Mouse (Mus musculus): ENCODE measurements at regions not wholly inside any gene's neighbourhood (a gene's known extent, or its start where the extent isn't known, plus 50 kb on each side); places are given as distances from the start of the nearest gene placed in this dataset.
"Not testable (repeated sequence)": the region's sequence is repeated elsewhere in the genome, so short reads cannot be mapped to it uniquely, and the experiment has no call there.

DNA sequence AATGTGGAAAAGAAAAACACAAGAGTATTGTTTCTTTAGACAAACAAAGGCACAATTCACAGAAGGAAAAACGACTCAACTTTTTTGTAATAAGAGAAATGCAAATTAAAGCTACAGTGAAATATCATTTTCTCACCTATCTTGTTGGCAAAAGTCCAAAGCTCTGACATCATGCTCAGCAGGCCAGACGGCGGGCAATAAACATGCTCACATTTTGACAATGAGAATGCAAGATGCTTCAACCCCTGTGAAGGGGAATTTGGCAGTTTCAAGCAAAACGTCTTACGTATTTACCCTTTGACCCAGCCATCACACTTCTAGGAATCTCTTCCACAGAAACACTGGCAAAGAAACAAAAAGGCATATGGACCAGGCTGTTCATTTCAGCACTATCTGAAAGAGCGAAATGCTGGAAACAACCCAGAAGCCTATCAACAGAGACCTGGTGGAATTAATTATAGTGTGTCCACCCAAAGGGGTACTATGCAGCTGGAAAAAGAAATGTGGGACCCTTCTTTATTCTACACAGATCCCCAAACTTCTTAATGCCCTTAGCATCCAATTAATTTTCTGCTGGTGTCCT lies 203.4 kb upstream of the 2610301B20Rik start:
- DNase-seq: no peak

DNA sequence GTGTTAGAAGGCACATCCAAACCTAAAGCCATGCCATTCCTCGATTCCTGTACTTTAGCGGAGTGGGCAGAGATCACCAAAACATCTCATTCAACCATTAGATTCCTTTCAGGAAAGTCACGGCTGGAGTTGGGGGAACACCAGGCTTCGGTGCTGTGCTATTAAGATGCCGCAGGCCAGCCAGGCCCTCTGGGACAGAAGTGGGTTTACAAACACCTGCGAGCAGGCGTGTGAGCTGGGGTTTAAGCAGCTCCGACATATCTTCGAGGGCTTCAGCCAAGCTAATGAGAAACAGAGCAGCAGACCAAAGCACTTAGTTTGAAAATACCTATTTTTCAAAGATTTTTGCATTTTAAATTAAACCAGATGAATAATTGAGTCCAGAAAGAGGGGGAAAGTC lies 183.2 kb upstream of the 2610301B20Rik start:
- DNase-seq: no peak

DNA sequence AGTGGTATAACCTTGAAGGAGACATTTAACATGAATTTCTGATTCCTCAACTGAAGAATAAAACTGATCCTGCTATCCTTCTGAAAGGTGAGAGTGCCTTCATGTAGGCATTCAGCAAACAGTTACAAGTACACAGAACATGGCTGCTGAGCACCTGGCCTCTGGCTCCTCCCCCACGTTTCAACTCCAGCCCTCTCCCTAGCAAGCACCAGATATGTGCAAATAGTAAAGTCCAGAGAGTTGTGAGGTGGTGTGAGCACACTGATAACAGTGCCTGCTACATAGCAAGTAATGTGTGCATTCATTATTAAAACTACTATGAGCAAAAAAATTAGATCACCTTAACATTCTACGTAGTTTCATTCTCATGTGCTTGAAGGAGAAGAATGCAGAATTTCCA lies 181.4 kb upstream of the 2610301B20Rik start:
- DNase-seq: no peak

DNA sequence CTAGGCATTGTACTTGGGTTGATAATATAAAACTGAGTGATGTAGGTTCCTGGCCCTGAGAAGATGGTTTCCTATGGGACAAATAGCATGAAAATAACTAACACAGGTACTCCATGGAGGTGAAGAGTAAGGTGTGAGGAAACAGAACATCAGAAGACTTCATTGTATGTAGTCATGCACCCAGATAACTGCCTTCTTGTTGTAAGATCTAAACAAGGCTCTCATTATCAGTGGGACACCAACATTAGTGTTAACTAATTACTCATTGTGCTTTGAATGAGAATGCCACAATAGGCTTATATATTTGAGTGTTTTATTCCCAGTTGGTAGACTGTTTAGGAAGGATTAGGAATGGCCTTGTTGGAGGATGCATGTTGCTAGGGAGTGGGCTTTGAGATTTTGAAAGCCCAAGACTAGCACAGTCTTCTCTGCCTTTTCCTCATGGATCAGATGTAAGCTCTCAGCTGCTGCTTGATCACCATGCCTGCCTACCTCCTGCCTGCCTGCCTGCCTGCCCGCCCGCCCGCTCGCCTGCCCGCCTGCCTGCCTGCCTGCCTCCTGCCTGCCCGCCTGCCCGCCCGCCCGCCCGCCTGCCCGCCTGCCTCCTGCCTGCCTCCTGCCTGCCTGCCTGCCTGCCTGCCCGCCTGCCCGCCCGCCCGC lies 180.7 kb upstream of the 2610301B20Rik start:
- no peak for DNase-seq

DNA sequence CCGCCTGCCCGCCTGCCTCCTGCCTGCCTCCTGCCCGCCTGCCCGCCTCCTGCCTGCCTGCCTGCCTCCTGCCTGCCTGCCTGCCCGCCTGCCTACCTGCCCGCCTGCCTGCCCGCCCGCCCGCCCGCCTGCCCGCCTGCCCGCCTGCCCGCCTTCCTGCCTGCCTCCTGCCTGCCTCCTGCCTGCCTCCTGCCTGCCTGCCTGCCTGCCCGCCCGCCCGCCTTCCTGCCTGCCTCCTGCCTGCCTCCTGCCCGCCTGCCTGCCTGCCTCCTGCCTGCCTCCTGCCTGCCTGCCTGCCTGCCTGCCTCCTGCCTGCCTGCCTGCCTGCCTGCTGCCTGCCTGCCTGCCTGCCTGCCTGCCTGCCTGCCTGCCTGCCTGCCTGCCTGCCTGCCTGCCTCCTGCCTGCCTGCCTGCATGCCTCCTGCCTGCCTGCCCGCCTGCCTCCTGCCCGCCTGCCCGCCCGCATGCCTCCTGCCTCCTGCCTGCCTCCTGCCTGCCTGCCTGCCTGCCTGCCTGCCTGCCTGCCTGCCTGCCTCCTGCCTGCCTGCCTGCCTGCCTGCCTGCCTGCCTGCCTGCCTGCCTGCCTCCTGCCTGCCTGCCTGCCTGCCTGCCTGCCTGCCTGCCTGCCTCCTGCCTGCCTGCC lies 180.1 kb upstream of the 2610301B20Rik start:
- not testable (repeated sequence) for DNase-seq

DNA sequence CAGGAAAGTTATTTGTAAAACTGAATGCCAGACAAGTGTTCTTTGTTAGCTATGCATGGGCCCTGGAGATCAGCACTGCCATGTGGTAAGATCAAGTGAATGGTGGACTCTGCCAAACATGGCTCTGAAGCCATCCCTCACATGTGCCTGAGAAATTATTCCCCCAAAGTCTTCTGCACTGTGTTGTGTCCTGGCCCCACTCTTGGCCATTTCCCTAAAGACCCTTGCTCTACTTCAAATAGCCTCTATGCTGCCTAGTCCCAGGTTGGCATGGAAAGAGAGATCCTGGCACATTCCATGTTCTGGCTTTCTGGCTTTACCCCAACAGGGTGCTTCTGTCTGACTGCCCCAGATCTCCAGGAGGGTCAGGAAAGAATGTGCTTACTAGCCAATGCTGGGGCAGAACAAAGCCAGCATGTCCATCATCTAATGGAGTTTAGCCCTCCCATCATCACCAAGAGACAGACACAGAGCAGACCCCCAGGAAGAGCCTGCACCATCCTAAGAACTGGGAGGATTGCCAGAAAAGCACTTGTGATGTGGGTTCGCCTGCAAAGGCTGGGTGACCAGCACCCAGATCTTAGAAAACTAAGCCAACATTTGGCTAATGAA lies 177.0 kb upstream of the 2610301B20Rik start:
- no peak for DNase-seq

DNA sequence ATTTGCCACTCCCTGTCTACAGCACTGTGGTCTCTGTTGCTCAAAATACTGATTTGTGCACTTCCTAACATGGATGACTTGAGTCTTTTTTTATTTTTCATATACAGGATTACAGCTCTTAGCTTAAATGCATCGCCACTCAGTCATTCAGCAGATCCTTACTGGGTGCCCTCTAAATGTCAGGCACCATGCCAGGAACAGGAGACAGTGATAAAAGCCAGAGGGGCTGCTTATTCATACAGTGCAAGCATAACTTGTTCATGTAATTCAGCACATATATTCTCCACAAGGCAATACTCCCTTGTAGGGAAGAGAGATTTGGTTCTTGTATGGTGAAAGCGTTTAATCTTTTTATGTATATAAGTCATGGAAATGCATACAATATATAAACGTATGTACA lies 175.7 kb upstream of the 2610301B20Rik start:
- DNase-seq: peak; percentile 11

DNA sequence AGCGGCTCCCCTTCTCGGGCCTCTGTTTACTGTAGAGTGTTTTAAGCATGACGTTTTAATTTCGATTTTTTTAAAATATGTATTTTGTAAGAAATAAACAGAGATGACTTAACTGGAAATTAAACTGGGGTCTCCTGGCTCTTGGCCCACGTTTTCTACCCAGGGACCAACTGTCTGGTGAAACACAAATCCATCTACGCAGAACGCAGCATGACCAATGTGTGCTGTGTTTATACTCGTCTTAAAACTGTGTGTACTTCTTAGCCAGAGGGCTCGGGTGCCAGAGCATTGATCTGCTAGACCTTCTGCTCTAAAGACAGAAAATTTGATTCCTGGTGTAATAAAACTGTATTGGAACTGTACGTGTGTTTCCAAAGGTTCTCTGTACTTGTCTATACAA lies 172.8 kb upstream of the 2610301B20Rik start:
- DNase-seq: no peak

DNA sequence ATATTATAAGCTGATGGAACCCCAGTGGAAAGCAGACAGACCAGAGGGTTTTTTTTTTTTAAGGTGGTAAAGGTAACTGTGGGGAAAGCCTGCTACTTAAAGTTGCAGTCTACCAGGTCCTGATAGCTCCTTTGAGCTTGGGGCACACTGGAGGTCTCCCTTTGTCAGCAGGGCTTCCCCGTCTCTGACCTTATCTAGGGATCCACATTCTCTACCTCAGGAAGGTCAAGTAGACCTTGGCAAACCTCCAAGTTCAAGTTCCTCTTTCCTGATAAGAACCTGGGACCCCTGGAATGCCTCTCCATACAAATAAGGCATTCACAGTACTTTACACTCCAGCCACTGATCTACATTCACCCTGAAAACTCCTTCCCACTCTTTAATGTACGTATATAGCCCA lies 171.1 kb upstream of the 2610301B20Rik start:
- DNase-seq: no peak

DNA sequence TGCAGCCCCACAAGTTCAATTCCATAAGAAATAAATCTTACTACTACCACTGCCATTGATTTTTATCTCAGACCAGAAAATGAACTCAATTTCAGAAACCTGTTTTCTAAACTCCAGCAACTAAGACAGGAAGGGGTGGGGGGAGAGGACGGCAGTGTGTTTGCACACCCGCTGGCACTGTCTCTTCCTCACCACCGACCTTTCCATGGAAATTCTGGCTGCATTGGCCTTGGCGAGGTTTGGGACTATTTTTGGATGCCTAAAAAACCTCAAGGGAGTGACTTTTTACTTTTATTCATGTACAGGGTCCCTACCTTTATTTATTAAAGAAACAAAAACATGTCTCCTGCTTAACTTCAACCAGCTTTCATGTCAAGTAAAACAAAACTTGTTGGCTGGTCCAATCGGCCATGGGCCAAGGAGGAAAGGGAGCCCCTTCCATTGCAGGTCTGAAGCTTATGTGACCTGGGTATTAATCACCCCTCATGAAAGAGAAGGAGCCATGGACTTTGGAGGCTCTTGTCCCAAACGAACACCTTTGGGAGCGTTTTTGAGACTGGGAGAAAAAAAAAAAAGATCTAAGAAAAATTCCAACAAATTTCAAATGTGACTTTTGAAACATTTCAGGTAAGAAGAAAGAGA lies 167.2 kb upstream of the 2610301B20Rik start:
- DNase-seq: peak; percentile 55

DNA sequence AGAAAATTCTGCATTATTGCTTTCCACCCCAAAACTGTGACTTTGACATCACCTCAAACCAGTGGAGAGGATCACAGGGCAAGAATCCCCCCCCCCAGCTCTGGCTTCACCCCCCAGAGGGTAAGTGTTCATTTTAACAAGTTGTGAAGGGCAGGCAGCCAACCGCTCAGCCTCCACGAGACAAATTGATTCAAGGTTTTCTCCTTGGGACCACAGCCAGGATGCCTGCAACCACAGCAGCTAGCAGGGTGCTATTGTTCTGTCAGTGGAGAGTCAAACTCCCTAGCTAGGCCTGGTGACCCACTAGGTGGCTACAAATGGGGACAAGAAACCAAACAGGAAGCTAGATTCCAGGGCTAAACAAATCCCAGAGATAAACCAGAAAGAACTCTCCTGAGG lies 166.6 kb upstream of the 2610301B20Rik start:
- peak; percentile 89 for DNase-seq

DNA sequence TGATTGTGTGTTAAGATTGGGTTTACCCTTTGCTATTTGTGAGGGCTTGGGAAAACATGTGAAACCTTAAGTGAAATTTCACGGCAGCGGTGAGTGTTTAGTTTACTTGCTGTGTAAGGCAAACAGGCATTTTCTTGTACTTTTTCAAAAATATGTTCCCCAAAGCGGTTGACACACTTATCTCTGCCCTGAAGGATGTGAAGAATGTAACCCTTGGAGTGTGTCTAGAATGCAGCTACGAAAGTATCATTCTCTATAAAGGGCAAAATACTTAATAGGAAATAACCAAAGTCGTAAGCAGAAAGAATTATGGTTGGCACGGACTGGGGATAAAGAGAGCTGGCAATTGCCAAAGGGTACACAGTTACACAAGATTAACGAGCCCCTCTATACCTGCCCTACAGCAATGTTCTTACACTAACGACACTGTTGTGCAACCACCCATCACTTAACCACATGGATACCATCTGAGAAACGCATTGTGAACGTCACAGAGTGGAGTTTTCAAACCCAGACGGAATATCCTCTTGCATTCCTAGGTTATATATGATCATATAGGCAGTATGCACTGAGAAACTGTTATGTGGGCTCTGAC lies 162.3 kb upstream of the 2610301B20Rik start:
- DNase-seq: no peak

DNA sequence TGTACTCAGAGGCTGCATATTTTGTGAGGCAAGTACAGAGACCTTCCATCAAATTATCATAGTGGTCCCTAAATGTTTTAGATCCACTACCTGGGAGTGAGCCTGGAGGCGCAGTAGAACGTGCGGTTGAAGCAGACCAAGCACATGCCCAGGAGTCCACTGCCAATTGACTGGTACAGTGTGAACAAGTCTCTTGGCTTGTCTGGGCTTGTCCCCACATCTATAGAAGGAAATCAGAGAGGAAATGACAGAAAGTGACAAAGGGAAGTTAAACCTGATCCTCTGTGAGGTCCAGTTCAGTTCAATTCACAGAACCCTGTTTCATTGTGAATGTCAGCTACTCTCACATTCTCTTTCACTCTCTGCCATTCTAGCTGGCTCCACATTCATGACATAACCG lies 151.0 kb upstream of the 2610301B20Rik start:
- no peak for DNase-seq

DNA sequence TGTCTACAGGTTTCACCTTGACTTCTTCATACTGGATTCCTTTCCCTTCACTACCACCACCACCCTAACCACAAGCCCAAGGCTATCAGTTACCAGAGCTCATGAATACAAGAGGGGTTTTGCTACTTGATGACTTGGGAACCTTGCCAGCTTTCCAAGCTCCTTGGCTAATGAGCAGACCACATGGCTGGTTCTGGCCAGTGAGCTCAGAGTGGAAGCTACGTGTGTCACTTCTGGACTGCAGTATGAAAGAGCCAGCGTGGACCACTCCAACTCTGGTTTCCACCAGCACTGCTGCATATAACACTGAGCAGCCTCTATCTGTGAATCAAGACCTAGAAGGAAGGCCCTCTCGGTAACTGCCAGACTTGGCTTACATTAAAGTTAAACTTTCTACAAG lies 146.4 kb upstream of the 2610301B20Rik start:
- no peak for DNase-seq

DNA sequence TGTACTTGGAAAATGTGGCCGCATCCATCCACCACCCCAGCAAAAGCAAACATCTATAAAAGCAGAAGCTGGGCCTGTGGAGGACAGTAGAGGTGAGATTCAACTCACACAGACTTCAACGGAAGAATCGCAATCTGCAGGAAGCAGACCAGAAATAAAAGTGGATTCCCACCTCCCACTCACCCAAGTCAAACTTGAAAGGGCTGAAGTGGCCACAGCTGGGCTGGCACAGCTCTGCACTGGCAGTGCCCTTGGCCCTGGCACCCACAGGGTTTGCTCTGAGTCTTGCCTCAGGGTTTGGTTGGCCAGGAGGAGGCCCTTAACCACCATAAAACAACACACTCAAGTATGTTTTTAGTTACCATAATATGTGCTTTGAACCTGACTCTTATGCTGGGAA lies 129.1 kb upstream of the 2610301B20Rik start:
- no peak for DNase-seq

DNA sequence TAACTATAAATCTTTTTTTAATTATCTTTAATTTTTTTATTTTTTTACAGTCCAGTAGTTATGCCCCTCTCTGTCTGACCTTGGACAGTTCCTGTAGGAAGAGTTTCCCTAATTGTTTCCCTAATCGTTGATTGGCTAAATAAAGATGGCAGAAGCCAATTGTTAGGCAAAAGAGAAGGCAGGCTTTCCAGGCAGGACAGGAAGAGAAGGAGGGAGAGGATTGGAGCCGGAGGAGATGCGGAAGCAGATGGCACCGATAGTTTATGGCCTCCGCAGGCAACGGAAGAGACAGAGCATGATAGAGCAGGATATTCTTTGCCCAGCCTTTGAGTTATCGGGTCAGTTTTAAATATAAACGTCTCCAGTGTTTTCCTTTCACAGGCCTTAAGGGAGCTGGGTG lies 125.5 kb upstream of the 2610301B20Rik start:
- no peak for DNase-seq

DNA sequence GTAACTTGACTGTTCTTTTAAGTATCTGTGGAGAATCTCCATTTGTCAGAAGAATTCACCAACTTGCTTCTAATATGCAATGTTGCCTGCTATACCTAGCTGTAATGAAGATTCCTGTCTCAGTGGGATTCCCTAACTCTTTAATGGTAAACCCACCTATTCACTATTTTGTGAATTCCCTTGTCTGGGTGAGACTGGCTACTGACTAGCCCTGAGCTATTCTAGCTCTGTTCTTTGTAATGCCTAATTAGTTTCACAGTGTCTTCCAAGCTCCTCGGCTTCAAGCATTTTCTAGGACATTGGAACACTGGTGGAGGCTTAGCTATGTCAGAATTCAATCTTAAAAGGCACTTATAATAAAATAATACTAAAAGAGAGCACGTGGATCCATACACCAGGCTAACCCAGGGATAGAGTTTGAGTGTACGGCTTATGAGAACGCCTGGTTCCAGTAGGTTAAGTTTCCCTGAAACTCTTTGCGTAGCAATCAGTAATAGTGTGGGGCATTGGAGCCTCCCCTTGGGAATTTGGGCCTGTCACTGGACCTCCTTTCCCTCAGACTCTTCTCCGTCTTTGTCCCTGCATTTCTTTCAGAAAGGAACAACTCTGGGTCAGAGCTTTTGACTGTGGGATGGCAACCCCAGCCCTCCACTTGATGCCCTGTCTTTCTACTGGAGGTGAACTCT lies 123.8 kb upstream of the 2610301B20Rik start:
- DNase-seq: not testable (repeated sequence)

DNA sequence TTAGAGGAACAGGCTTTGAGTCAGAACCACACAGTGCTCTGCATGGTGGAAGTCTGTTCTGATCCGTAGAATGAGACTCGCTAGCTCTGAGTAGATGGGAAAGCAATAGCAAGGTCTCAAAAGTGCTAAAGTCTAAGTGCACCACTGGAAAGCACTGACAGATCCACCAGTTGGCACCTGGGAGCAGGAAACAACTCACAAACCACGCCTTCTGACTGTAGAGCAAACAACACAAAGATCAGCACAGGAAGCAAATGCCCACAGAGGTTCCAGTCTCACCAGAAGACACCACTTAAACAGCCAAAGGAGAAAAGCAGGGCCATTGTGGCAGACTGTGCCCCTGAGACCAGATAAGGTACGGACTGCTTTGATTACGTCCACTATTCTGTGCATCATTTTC lies 121.1 kb upstream of the 2610301B20Rik start:
- no peak for DNase-seq

DNA sequence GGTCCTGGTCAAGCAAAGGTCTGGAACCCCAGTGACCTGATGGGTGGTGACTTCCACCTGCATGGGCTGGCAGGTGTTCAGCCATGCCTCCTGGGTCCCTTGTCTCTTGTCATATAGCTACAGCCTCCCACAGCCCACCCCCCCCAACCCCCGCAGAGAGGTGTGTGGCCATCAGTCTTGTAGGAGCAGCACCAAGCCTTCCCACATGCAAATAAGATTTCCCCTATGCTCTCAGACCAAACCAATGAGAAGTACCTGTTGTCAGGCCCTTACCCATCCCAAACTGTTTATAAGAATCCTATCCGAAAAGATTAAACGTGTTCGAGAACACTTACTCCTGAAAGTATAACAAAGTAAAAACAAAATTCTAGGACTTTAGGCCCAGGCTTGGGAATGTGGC lies 114.8 kb upstream of the 2610301B20Rik start:
- DNase-seq: no peak

DNA sequence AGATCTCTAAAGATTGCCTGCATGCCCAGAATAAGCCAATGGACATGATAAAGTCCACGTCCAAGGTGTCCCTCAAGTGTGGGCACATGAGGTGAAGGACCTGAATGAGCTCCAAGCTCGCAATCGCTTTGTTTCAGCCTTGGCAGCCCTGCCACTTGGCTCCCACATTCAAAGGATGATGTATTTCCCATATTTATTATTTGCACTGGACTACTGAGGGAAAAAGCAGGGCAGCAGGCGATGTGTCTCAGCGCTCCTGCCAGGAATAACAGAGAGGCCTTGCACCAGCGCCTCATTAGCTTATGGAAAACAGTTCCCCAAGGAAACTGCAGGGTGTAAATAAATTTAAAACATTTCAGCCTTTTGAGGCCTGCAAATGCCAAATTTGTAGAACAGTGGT lies 106.6 kb upstream of the 2610301B20Rik start:
- peak; percentile 31 for DNase-seq

DNA sequence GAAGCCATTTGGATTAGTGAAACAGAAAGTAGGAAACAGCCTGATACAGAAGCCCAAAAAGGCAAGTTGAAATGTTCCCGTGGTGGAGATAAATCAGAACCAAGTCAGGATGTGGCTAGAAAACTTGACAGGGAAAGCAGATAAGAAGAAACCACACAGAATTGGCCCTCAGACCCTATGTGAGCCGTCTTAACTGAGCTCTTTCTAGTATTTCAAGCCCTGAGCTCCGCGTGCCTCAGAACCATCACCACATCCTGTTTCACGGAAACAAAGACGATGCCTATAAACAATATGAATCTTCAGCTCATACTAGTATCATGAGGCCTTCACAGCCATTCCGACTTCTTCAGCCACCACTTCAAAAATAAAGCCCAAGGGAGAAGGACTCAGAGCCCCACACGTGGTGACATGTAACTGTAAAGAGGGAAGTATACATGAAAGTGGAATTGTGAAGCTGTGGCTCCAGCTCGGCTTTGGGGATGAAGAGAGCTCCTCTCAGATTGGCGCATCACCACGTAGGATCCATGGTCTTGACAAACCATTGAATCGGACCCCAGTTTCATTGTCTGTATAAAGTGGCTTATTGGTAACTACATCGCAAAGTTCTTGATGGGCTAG lies 104.2 kb upstream of the 2610301B20Rik start:
- peak; percentile 4 for DNase-seq
